Mouse (Mus musculus) layer of hippocampus, adult 2 months (tissue): ENCODE results near the gene Ibsp. TPM values are rescaled to one million over a fixed set of nuclear protein-coding genes. Genes with fewer than 3 reads are reported as not detected.

Experiments used
- DNase-seq, 2 experiments: peaks; one replicate each; pipeline ENCODE4 v3.0.0; 2022; ENCODE audit warnings: low spot score in 2 of 2
- H3K27ac ChIP-seq: fragments of 200-600 bp; 2 replicates; pipeline ENCODE4 v1.8.1; 2022
- H3K4me3 ChIP-seq: fragments of 200-600 bp; 2 replicates; pipeline ENCODE4 v1.8.1; 2022; ENCODE audit warnings: mild to moderate bottlenecking
- CTCF ChIP-seq: fragments of 200-600 bp; conservative IDR thresholded peaks from 2 replicates; pipeline ENCODE4 v1.8.1; 2022; ENCODE audit warnings: antibody characterized with exemption, mild to moderate bottlenecking, moderate library complexity
- long read RNA-seq, 2 experiments: library from polyadenylated mRNA; stranded (forward); transcript quantifications; one replicate each; pipeline ENCODE4 v2.0.0; 2021; ENCODE audit warnings: borderline mapping rate in 2 of 2
- total RNA-seq, 2 experiments: library from RNA; stranded (reverse); gene quantifications; 2 replicates each; pipeline ENCODE4 v1.2.3; 2021

The Ibsp gene
- under 1 TPM in 1 of 2 experiments, not detected in 1; 0.23 TPM for total RNA-seq
- long read RNA-seq, experiment 1: 0 reads
- long read RNA-seq, experiment 2: 0 reads

- H3K4me3 ChIP-seq: no peak within 1 kb of the TSS
- DNase-seq: no peak
- no peak within 1 kb of the TSS for H3K27ac ChIP-seq
- no peak for TF ChIP-seq CTCF
These were observed at the start of gene Ibsp for GRCm38 (mm10) chr5:104298994-104299393. Gene Ibsp (plus strand): TSS chr5:104299171.

GRCm38 (mm10) chr5:104251811-104252210 is 47.2 kb upstream of the Ibsp start:
- DNase-seq: no peak
- Histone ChIP-seq H3K4me3 (no peak overlapping the region), H3K27ac (no peak overlapping the region)
- no peak for TF ChIP-seq CTCF

- H3K4me3 ChIP-seq: no peak overlapping the region
- H3K27ac ChIP-seq: no peak overlapping the region
- no peak for DNase-seq
- TF ChIP-seq CTCF: no peak
These were observed 42.4 kb upstream of the Ibsp start for GRCm38 (mm10) chr5:104256585-104256984.

- H3K27ac ChIP-seq: no peak overlapping the region
- no peak for DNase-seq
- no peak overlapping the region for H3K4me3 ChIP-seq
- TF ChIP-seq CTCF: no peak
These were observed 37.0 kb upstream of the Ibsp start for GRCm38 (mm10) chr5:104261908-104262461.

- Histone ChIP-seq H3K4me3 (no peak overlapping the region), H3K27ac (no peak overlapping the region)
- TF ChIP-seq CTCF: no peak
- DNase-seq: no peak
These were observed 35.8 kb upstream of the Ibsp start for GRCm38 (mm10) chr5:104263014-104263776.

GRCm38 (mm10) chr5:104294201-104294600 is 4.8 kb upstream of the Ibsp start:
- Histone ChIP-seq H3K27ac (no peak overlapping the region), H3K4me3 (no peak overlapping the region)
- no peak for DNase-seq
- TF ChIP-seq CTCF: no peak

- no peak overlapping the region for H3K4me3 ChIP-seq
- H3K27ac ChIP-seq: no peak overlapping the region
- no peak for TF ChIP-seq CTCF
- DNase-seq: no peak
These were observed 15.1 kb downstream of the Ibsp start for GRCm38 (mm10) chr5:104314073-104314472.

- no peak within 1 kb of the TSS for H3K27ac ChIP-seq
- DNase-seq: no peak
- TF ChIP-seq CTCF: no peak
- H3K4me3 ChIP-seq: no peak within 1 kb of the TSS
These were observed 26.1 kb downstream of the Ibsp start, which contains the start of gene Mepe for GRCm38 (mm10) chr5:104325029-104325428. Gene Mepe (plus strand): TSS chr5:104325329.

- DNase-seq: no peak
- no peak for TF ChIP-seq CTCF
- H3K27ac ChIP-seq: no peak overlapping the region
- H3K4me3 ChIP-seq: no peak overlapping the region
These were observed 27.9 kb downstream of the Ibsp start for GRCm38 (mm10) chr5:104326884-104327283.

- no peak for TF ChIP-seq CTCF
These were observed 28.4 kb downstream of the Ibsp start for GRCm38 (mm10) chr5:104327389-104327788.

GRCm38 (mm10) chr5:104327876-104328275 is 28.9 kb downstream of the Ibsp start:
- no peak for DNase-seq
- no peak overlapping the region for H3K4me3 ChIP-seq
- H3K27ac ChIP-seq: no peak overlapping the region
- no peak for TF ChIP-seq CTCF

More at GRCm38 (mm10) chr5:104327389-104327788, 28.4 kb downstream of the Ibsp start:
- Histone ChIP-seq H3K27ac (no peak overlapping the region), H3K4me3 (no peak overlapping the region)
- no peak for DNase-seq

GRCm38 (mm10) chr5:104328317-104328850 is 29.4 kb downstream of the Ibsp start:
- no peak for DNase-seq
- H3K27ac ChIP-seq: no peak overlapping the region
- H3K4me3 ChIP-seq: no peak overlapping the region
- no peak for TF ChIP-seq CTCF

- DNase-seq: no peak
- no peak overlapping the region for H3K27ac ChIP-seq
- TF ChIP-seq CTCF: no peak
- H3K4me3 ChIP-seq: no peak overlapping the region
These were observed 30.4 kb downstream of the Ibsp start for GRCm38 (mm10) chr5:104329381-104329780.
